Mouse (Mus musculus) adrenal gland, postnatal 4 days (tissue): Measurements from ENCODE around the gene Gm28048. TPM values are rescaled to one million over a fixed set of nuclear protein-coding genes. Genes with fewer than 3 reads are reported as not detected.

ENCODE experiments used
- DNase-seq, 2 experiments: peaks; one replicate each; pipeline ENCODE4 v3.0.0; 2021 to 2022; ENCODE audit warnings: low spot score in 2 of 2, mixed read lengths in 2 of 2
- long read RNA-seq, 2 experiments: library from polyadenylated mRNA; stranded (forward); transcript quantifications; one replicate each; pipeline ENCODE4 v2.0.0; 2021
- total RNA-seq, 2 experiments: library from RNA; stranded (reverse); gene quantifications; 2 replicates each; pipeline ENCODE4 v1.2.3; 2021

Gm28048 gene
- 10 to 100 TPM; 45.7 to 50.1 TPM for total RNA-seq
- long read RNA-seq, experiment 1, result 0 reads
- long read RNA-seq, experiment 2, partial matches to known transcripts, result 0 of 4 reads
- long read RNA-seq, experiment 2, other reads (novel, unspliced or antisense), result 4 of 4 reads

- peak; percentile 91 to 95 for DNase-seq
Observed at GRCm38 (mm10) chr11:22981984-22982757, at the start of gene Gm28048, which contains the start of gene Commd1. Gene Gm28048, minus strand, starts transcription at chr11:22982090. Gene Commd1, minus strand, starts transcription at chr11:22982382.

DNA sequence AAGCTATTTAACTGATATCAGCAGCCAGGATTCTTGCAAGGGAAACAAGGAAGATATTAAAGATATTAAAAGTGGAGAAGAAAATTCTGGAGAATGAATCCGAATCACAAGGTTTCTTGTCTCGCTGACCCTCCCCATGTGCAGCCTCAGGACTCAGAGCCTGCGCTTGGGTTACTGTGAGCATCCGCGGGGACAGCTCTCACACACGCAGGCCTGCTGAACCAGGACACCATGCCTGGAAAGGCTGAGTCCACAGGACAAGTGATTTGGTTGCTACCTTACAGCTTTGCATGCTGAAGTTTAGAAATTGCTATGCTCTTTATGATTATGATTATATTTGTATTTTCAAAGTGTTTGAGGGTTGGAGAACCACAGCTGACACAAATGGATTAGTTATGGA is 47.5 kb upstream of the Gm28048 start:
- no peak for DNase-seq

DNA sequence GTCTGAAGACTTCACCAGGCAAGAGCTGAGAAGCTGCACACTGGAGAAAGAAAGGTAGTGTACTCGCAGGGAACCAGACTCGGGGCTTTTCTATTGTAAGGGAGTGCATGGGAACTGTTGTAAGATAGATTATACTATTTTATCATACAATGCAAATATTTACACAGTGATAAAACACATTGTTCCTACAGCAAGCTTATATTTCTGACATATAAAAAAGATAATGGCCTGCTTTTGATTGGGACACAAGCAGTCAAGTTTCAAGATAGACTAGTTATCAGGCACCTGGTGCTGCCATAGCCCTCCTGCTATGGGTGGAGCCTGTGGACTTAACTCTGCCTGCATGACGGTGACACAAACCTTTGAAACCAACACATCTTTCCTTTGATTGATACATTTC is 47.1 kb upstream of the Gm28048 start:
- DNase-seq, result no peak

- no peak for DNase-seq
Observed at GRCm38 (mm10) chr11:23024169-23024568, 42.3 kb upstream of the Gm28048 start.

- no peak for DNase-seq
Observed at GRCm38 (mm10) chr11:23023155-23023554, 41.3 kb upstream of the Gm28048 start.

DNA sequence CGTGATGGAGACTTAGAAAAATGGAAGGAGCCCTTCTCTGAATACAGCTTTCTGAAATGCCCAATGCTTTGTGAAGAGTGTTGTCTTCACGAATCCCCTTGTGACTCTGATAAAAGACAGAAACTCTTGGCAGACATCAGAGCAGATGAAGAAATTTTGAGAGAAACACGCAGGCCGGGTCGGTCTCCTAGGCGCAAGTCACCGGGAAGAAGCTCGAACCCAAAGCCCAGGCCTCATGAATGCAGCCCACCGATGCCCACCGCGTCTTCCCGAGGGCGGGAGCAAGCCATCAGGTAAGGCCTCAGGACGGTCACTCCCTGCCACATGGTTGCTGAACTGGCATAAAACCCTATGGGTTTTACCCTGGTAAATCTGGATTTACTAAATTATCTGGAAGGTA is 39.0 kb upstream of the Gm28048 start:
- DNase-seq, result no peak

- DNase-seq, result no peak
Observed at GRCm38 (mm10) chr11:23020116-23020770, 38.4 kb upstream of the Gm28048 start.

GRCm38 (mm10) chr11:23017943-23018342 is 36.1 kb upstream of the Gm28048 start:
- no peak for DNase-seq

DNA sequence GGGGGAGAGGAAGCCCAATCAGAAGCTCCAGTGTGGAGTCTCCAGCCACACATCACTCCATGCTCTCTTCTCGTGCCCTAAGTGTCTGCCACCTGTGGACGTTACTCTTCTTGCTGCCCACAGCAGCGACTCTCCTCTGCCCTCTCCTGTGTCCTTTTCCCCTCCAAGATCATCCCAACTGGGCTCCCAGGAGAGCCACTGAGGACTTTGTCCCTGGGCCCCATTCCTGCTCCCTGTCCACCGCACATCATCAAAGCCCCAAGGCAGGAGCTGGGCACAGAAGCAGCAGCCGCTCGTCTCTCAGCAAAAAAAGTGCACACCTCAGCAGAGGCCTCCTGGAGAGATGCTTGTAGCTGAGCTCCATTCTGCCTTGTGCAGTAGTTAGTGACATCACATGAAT is 33.1 kb upstream of the Gm28048 start:
- DNase-seq, result no peak

- no peak for DNase-seq
Observed at GRCm38 (mm10) chr11:23013580-23014294, 31.8 kb upstream of the Gm28048 start.

- DNase-seq, result no peak
Observed at GRCm38 (mm10) chr11:23013096-23013495, 31.2 kb upstream of the Gm28048 start.

DNA sequence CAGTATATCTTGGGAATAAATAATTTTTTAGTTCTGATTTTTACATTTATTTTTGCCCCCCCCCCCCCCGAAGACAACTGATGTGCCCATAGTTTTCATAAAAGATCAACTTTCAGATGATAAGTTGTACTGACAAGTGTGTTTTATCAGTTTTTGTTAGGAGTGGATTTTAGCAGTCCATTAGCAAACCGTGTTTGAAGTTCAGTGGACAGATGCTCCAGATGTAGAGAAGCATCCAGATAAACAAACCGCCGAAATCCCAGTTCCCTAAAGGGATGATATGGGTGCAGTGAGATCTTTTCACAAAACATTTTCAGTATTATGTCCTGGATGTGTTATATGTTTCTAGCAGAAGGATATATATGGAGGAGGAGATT is 26.9 kb upstream of the Gm28048 start:
- DNase-seq, result no peak

DNA sequence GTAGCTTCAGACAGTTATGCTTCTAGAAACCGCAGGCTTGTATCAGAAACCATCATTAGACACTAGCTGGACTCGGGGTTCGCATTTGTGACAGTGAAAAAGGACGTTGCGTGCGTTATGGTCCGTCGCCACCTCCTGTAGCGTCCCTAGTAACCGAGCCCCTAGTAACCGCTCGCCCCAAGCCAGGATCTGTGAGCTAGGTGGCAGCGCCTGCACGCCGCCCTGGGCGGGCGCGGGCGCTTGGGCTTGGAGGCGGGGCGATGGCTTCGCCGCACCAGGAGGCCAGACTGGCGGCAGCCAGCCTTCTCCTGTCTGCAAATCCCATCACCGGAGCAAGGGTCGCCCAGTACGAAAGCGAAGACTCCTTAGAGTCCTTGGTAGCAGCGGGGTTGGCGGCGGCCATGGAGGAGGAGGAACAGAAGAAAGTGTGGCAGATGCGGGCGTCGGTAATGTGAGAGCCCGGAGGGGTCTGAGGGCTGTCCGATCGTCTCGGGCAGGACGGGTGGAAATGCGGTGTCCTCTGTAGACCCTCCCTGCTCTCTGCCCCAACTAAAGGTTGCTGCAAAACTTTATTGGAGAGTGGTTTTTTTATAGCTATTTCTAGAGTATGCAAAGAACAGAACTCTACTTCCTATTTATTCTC is 26.4 kb upstream of the Gm28048 start:
- DNase-seq, result peak; percentile 68 to 70

DNA sequence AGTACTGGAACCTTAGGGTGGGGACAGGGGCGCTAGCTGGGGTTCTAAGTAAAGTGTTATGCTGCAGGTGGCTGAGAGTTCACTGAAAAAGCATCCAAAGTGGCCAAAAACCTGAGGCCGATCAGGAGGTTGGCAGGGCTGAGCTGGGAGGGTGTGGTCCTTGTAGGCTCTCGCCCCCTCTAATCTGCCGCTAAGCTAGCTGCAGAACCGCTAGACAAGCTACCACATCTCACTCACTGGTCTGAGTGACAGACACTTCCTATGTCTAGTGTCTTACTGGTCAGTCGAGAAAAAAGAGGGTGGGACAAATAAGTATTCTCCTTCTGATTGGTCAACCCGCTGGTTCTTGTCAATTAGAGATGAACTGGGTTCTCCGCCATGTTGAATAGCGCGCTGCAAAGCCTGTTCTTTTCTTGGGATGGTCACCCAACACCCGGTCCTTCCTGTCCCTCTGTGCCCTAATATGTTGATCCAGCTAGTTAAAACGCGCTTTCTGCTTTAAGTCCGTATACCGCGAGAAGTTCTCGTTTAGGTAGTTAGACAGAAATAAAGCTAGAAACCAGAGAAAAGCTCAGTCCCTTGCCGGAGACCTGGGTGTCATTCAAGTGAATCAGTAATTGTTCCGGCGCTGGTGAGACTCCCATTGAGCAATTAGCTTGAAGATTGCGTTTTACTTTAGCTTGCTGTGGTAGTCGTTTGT is 25.7 kb upstream of the Gm28048 start, which contains the start of gene Fam161a:
TSS of gene Fam161a (plus strand) at position 51 of the 700 bp plus-strand sequence.
- DNase-seq, result peak; percentile 27 to 57

GRCm38 (mm10) chr11:23007166-23007480 is 25.2 kb upstream of the Gm28048 start:
- DNase-seq, result no peak

GRCm38 (mm10) chr11:23005276-23005675 is 23.4 kb upstream of the Gm28048 start:
- DNase-seq, result no peak

GRCm38 (mm10) chr11:22998308-22998707 is 16.4 kb upstream of the Gm28048 start:
- no peak for DNase-seq

- no peak for DNase-seq
Observed at GRCm38 (mm10) chr11:22995461-22995860, 13.6 kb upstream of the Gm28048 start.

- no peak for DNase-seq
Observed at GRCm38 (mm10) chr11:22994271-22994670, 12.4 kb upstream of the Gm28048 start.

DNA sequence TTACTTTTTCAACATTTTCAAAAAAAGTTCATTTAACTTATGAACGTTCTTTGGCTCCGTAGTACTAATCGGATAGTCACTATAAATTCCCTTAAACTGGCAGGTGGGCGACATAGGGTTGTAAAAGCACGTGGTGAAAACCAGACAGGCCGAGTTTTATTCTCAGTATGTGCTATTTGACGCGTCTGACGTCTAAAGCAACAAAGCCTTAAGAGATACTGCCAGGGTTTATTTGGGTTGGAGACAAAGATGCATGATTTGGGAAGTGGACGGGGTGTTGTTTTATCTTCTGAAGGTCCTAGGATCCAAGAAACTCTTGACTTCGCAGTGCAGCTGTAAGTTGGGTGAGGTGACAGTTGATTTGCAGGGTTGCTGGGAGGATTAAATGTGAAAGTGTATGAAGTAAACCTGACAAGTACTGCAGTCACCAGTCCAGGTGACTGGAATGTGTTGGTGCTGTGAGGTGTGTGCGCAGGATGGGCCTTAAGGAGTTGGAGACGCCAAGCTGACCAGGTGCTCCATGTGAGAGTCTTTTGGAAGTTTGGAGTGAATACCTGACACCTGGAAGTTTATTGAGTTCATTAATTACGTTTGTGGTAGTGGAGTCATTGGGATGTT is 9.4 kb upstream of the Gm28048 start:
- DNase-seq, result no peak
